Mouse (Mus musculus) adrenal gland, postnatal 14 days (tissue): ENCODE measurements around the gene Prlh. TPM values are rescaled to one million over a fixed set of nuclear protein-coding genes. Genes with fewer than 3 reads are reported as not detected.
A peak's percentile ranks its signal among the peaks of the same experiment; 100 is the strongest.

Experiments used
- DNase-seq: peaks from one replicate; pipeline ENCODE4 v3.0.0; 2021; ENCODE audit warnings: mixed read lengths
- long read RNA-seq, 2 experiments: library from polyadenylated mRNA; stranded (forward); transcript quantifications; one replicate each; pipeline ENCODE4 v2.0.0; 2021
- total RNA-seq: library from RNA; stranded (reverse); gene quantifications from 2 replicates; pipeline ENCODE4 v1.2.3, GENCODE M21; 2021

Gene Prlh
- total RNA-seq = not detected in 2 replicates
- long read RNA-seq, experiment 1 = 0 reads
- long read RNA-seq, experiment 2 = 0 reads

GRCm38 (mm10) chr1:90952808-90953207 is at the start of gene Prlh:
Gene Prlh (plus strand): TSS chr1:90953108.
- no peak for DNase-seq

GRCm38 (mm10) chr1:90903211-90903945 is 49.5 kb upstream of the Prlh start:
- no peak for DNase-seq

DNA sequence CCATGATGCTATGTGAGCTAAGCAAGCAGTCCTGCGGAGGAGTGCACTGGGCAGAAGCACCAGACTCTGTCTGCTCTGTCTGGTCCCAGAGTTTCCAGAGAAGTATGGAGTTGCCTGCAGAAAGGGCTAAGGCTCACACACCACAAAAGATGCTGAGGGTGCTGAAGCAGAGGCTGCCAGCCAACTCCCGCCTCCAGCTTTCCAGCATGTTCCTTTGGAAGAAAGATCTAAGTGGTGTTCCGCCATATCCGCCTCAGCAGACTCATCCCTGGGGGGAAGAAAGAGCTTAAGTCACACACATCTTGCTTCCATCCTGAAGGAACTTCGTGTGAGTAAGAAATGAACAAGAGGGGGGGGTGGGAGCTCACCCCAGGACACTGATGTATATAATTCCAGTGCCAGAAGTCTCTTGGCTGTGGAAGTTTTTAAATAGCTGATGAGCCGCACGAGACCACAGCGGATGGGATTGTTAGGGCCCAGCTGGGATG is 48.9 kb upstream of the Prlh start:
- no peak for DNase-seq

- DNase-seq = no peak
These were observed 48.0 kb upstream of the Prlh start for GRCm38 (mm10) chr1:90904729-90905404.

DNA sequence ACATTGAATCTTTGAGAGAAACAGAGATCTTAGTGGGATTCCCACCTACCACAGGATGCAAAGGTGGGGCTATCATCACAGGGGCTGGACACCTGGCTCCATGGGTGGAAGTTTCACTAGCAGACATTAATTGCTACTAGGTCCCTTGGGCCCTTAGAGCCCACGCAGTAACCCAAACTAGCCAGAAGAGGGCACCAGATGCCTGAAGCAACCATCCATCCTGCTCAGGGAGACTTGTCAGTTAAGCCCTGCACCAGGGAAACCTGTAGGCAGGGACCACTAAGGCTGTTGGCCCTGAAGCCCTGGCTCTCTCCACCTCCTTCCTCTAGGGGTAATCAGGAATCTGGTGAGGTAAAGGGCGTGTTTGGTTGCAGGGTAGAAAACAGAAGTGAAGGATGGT is 46.6 kb upstream of the Prlh start:
- peak; percentile 62 for DNase-seq

- peak; percentile 39 for DNase-seq
These were observed 43.7 kb upstream of the Prlh start for GRCm38 (mm10) chr1:90909161-90909560.

- peak; percentile 82 for DNase-seq
These were observed 43.2 kb upstream of the Prlh start for GRCm38 (mm10) chr1:90909631-90910152.

DNA sequence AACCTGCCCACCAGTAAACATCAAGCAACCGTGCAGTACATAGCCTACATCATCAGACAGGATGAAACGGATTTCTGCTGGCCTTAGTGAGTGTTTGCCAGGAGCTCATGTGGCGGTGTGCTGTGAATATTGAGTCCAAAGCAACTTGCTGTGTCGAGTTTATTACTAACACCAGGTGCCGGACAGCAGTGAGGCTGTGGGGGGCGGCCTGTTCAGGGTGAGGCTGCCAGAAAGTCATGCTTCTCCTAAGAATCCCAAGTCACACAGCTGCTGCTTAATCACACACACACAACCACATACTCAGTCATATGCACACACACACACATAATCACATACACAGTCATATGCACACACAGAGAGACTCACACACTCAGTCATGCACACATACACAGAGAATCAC is 39.7 kb upstream of the Prlh start:
- DNase-seq = no peak

- DNase-seq = peak; percentile 67
These were observed 37.8 kb upstream of the Prlh start, which contains the start of gene Mlph for GRCm38 (mm10) chr1:90914948-90915569. Gene Mlph (plus strand): TSS chr1:90915085.

DNA sequence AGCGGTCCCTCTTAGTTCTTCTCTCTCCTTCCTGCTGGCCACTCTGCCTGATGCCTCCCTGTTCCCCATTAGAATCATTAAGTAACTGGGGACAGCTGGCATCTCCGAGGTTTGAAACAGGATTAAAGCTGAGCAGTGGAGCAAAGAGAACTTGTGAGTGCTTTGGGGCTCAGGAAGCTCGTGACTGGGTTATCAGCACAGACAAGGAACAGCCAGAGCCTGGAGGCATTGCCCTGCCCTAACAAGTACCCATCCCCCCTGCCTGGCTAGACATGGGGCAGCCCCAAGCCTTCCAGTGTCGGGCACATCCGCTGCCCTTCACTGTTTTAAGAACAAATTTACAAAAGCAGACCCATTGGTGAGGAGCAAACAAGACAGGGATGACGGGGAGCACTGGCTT is 35.4 kb upstream of the Prlh start:
- DNase-seq = no peak

- DNase-seq = no peak
These were observed 31.2 kb upstream of the Prlh start for GRCm38 (mm10) chr1:90921687-90922086.

DNA sequence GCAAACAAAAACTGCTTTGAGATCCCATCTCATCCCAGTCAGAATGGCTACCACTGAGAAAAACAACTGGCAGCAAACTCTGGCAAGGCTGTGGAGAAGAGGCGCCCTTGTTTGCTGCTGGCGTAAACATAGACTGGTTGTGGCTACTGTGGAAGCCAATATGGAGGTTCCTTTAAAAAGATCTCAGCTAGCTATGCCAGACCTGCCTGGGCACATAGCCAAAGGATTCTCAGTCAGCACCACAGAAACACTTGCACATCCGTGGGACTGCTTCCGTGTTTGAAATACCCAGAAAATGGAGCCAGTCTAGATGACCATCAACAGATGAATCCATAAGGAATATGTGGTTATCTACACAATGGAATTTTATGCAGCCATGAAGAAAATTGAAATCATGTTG is 26.9 kb upstream of the Prlh start:
- no peak for DNase-seq

GRCm38 (mm10) chr1:90927308-90927707 is 25.6 kb upstream of the Prlh start:
- DNase-seq = no peak

- DNase-seq = no peak
These were observed 24.9 kb upstream of the Prlh start for GRCm38 (mm10) chr1:90927929-90928574.

GRCm38 (mm10) chr1:90928575-90928934 is 24.4 kb upstream of the Prlh start:
- peak; percentile 92 for DNase-seq

DNA sequence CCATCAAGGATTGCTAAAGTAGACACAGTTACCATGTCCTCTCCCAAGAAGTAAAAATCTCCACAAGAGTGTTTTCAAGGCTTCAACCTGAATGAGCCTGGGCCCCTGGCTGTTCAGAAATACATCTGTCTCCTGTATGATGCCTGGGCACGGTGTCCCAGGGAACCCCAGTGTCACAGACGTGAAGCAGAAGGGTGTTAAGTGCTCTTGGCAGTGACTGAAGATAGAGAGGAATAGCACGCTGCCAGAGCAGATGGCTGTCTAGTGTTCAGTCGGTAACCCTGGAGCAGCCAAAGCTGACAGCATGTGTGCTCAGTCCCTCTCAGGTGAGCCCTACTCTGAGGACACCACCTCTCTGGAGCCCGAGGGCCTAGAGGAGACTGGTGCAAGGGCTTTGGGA is 19.9 kb upstream of the Prlh start:
- DNase-seq = no peak

DNA sequence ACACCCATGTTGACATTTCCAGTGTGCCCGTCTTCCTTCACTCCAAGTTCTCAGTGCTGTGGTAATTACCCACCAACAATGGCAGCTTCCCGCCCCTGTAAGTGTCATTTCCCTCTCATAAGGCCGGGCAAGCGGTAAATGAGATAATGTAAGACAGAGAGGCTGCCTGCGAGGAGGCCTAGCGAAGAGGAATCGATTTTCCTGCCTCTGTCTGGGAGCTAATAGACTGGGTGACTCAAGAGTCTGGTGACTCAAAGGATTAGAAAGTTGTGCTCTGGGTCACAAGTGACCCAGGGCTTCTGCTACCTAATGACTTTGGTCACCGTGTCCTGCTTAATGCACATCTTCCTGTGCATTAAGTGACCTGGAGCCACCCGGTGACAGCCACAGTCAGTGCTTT is 15.9 kb upstream of the Prlh start:
- DNase-seq = no peak

DNA sequence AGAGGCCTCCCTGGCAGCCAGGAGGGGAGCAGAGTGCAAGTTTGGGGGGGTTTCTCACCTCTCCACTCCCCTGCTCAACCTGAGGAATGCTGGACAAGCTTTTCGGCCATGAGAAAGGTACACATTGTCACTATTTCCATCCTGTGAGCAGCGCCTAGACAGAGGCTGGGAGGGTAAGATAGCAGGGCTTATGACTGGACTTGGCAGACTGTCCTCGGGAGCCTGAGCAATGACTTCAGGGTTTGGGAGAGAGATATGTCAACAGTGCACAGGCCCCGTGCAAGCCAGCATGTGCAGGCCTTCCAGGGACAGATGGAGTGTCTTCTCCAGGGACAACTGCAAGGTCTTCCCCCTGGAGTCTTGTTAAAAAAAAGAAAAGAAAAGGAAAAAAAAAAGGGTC is 12.9 kb upstream of the Prlh start:
- DNase-seq = peak; percentile 16

DNA sequence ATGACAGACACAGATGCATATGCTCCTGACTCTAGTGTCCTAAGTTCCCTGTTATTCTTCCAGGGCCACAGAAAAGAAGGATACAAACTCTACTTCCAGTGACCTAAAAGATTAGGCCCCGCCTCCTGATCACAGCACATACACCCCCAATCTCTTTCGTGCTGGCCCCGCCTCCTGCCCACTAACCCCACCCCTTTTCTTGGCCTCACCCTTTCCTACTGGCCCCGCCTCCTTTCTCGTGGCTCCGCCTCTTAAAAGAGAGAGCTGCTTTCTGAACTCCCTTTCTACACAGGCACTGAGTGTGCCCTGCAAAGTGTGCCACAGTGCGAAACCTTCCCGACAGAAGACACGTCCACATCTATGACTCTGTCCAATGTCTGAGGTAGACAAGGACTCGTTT is 7.7 kb upstream of the Prlh start:
- DNase-seq = no peak

DNA sequence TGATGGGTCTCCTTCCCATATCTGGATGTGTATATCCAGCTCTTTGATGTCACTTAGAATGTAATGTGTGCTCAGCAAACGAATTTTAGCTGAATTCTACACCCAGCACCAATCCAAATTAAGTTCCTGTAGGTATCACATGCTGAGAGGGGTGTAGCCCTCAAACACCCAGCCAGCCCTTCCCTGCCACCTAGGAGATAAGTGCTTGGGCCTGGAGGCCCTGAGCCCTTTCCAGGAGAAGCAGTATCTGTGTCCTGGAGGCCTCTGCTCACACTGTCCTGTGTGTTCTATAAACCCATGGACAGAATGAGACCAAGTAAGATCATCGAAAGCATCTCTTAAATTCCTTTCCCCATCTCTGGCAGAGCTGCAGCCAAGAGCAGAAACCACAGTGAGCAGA is 5.7 kb upstream of the Prlh start:
- no peak for DNase-seq

GRCm38 (mm10) chr1:90949309-90949708 is 3.6 kb upstream of the Prlh start:
- no peak for DNase-seq

- DNase-seq = no peak
These were observed 1.2 kb upstream of the Prlh start for GRCm38 (mm10) chr1:90951670-90952069.

GRCm38 (mm10) chr1:90953688-90954087 is 780 bp downstream of the Prlh start:
- DNase-seq = no peak
